Mouse (Mus musculus) layer of hippocampus, adult 8-10 months (tissue): Measurements from ENCODE around the gene Dync1li2. TPM values are rescaled to one million over a fixed set of nuclear protein-coding genes. Genes with fewer than 3 reads are reported as not detected.
A peak's percentile ranks its signal among the peaks of the same experiment; 100 is the strongest.

Experiments used
- DNase-seq, 2 experiments: peaks; one replicate each; pipeline ENCODE4 v3.0.0; 2022; ENCODE audit warnings: low spot score in 2 of 2
- total RNA-seq, 4 experiments: library from RNA; stranded (reverse); gene quantifications; 2 replicates each; pipeline ENCODE4 v1.2.4; 2022

Gene Dync1li2
- total RNA-seq, 4 experiments from 2014 or later = 230 to 304 (median 242) TPM

- DNase-seq = no peak
These were observed 28.6 kb downstream of the Dync1li2 start for GRCm38 (mm10) chr8:104414204-104414603.

DNA sequence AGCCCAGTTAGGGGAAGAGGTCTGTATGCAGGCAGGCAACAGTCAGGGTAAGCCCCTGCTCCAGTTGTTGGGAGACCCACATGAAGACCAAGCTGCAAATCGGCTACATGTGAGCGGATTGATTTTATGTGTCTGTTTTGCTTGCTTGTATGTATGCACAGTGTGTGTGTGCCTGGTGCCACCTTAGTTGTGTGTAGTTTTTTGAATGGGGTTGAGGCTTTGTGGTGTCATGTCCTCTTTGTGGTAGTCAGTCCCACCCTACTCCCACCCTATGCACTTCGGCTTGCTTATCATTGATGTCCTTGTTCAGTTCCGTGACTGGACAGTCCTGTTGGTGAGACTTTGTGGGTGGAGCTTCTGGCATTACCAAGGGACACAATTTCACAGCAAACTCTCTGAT lies 29.1 kb downstream of the Dync1li2 start:
- DNase-seq = no peak

DNA sequence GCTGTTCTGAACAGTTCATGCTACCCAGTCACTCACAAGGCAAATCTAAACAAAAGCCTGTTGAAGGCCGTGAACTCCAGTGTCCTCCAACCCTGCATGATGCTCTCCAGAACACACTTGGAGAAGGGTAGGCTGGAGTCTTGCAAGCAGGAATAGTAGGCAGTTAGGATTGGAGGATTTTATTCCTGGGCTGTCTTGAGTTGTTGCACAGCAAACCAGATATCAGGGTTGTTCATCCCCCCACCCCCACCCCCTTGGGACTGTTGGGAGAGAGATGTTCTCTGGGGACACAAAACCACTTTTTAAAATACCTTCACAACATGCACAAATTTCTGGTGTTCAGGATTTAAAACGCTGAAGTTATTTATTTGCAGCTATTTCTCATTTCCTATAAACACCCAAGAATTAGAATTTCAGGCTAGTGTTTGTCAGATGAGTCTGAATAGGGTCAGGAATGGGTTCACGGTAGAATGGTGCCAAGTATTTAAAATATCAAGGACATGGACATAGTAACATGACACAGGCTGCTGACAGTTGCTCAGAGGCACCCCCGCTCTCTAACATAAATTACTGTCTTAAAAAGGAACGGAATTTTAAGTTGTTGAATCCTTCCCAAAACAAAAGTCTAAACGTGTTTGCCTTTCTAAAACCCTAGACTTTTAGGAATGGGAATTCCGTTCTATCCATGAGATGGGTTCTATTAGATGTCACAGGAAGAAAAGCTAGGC lies 29.9 kb downstream of the Dync1li2 start:
- no peak for DNase-seq

GRCm38 (mm10) chr8:104411972-104412371 lies 30.9 kb downstream of the Dync1li2 start:
- no peak for DNase-seq

GRCm38 (mm10) chr8:104411468-104411867 lies 31.4 kb downstream of the Dync1li2 start:
- peak; percentile 69 to 71 for DNase-seq

DNA sequence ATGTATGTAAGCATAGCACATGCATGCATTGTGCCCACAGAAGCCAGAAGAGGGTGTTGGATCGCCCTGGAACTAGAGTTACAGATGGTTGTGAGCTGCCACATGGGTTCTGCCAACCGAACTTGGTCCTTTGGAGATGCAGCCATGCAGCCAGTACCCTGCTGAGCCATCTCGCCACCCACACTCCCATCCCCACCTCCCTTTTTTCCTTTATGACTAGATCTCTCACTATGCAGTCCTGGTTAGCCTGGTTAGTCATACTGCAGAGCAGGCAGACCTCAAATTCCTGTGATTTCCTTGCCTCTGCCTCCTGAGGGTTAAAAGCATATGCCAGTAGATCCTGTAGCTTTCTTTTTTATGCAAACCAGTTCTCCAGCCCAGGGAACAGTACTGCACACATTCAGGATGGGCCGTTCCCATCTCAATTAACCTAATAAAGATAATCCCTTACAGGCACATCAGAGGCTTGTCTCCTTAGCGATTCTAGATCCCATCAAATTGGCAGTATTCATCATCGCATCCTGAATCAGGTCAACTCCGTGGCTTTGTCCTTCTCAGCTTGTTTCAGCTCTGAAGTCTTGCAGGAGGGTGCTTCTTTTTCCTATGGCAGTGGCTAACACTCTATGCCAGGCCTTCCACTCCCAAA lies 32.1 kb downstream of the Dync1li2 start:
- DNase-seq = peak in 1 of 2 experiments; percentile 37

GRCm38 (mm10) chr8:104408328-104409110 lies 34.3 kb downstream of the Dync1li2 start:
- no peak for DNase-seq

- no peak for DNase-seq
These were observed 36.3 kb downstream of the Dync1li2 start for GRCm38 (mm10) chr8:104406340-104407128.

GRCm38 (mm10) chr8:104405430-104406187 lies 37.2 kb downstream of the Dync1li2 start:
- no peak for DNase-seq

DNA sequence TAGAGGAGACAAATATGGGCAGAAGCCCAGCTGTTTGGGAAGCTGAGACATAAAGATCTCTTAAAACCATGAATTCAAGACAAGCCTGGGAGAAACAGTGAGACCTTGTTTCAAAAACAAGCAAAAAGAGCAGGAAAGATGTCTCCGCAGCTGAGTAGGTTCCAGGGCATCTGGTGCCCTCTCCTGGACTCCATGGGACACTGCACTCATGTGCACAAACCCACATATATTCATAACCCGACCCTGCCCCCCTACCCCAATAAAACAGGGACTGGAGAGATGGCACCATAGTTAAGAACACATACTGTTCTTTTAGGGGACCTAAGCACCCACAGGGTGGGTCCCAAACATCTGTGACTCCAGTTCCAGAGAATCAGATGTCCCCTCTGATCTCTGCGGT lies 39.3 kb downstream of the Dync1li2 start:
- DNase-seq = no peak

DNA sequence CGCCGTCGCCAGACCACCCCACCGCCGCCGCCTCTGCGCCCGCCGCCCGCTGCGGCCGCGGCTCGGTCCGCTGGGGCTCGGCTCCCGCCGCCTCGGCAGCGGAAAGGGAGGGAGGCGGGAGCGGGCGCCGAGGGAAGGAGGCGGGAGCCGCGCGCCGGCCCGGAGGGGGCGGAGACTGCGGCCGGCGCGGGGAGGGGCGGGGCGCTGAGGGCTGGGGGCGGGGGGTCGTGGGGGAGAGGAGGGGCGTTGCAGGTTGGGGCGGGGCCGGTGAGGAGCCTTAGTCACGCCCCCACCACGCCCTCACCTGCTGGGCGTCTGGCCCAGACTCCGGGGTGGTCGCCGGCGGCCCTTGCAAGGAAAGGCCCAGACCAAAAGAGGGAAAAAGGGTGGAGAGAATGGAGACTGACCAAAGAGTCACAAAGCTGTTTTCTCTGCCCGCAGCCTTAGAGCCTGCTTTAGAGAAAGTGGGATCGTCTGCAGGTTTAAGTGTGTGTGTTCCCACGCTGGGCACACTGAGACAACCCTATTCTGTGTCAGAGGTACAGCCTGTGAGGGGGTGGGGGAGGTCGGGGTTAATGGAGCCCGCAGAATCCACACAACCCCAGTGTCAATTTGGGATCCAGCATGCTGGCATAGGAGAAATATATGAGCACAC lies 47.0 kb downstream of the Dync1li2 start, which contains the start of gene Cmtm4:
Gene Cmtm4 (minus strand): TSS at position 105 of the 655 bp plus-strand sequence.
- no peak for DNase-seq

DNA sequence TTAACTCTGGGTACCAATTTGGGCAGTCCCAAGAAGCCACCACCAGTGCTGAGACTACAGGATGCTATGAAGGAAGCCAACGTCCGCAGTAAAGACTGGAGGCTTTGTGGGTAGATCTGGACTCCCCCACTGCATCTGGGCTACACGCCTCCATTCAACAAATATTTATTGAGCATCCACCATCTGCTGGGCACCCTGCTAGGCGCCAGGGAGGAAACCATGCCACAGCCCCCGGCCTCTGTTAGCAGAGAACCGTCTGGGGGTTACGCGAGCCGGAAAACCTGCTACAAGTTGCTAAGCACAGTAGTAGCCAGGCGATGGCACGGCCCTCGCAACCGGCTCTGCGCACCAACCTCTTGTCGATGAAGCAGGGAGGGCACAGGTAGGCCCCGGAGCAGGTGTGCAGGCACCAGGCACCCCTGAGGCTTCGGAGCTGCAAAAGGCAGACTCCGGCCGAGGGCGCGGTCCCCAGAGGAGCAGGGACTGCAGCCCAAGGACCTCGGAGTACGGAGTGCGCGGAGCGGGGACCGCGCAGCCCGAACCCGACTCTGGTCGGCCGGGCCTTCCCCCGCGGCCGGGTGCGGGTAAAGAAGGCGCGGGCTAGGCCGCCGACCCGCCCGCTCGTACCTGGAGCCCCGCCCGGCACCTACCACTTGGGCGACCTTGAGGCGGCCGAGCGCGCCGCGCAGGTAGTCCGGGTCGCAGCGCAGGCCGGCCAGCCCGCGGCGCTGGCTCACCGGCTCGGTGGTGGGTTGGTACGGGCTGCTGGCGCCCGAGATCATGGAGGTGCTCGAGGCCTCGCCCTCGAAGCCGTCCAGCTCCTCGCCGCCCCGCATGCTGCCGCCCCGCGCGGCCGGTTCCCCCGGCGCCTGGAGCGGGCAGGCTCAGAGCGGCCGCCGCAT lies 47.8 kb downstream of the Dync1li2 start:
- DNase-seq = peak in 1 of 2 experiments; percentile 52

- DNase-seq = no peak
These were observed 49.1 kb downstream of the Dync1li2 start for GRCm38 (mm10) chr8:104393767-104394166.

DNA sequence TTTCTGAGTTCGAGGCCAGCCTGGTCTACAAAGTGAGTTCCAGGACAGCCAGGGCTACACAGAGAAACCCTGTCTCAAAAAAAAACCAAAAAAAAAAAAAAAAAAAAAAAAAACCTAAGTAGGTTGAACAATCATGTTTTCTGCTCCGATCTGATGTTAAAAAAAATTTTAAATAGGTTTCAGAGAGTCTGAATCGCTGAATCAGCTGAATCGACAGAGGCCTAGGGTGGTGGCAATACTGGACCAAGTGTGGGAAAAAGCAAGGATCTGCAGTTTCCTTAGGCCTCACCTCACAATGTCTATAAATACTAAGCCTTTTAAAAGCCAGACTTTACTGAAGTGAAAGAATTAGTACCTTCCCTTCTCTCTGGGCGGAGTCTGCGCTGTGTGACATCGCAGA lies 49.7 kb downstream of the Dync1li2 start:
- DNase-seq = no peak

- DNase-seq = no peak
These were observed 52.6 kb downstream of the Dync1li2 start for GRCm38 (mm10) chr8:104390245-104390644.

- no peak for DNase-seq
These were observed 54.9 kb downstream of the Dync1li2 start for GRCm38 (mm10) chr8:104387980-104388379.

- no peak for DNase-seq
These were observed 55.3 kb downstream of the Dync1li2 start for GRCm38 (mm10) chr8:104387501-104387900.

DNA sequence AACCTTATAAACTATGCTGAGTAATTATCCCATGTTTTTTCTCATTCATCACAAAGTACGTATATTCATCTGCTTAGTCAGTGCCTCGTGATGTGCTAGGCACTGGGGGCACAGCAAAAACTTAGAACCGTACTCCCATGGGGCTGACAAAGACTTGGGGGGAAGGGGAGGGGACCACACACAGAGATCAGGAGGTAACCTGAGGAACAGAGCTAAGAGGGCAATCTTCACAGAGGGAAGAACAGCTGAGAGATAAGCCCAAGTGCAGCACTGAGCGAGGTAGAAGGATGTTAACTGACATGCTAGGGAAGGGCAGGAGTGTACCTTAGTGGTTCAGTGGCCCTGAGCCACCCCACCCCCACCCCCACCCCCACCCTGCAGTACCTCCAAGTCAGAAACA lies 56.2 kb downstream of the Dync1li2 start:
- no peak for DNase-seq

GRCm38 (mm10) chr8:104383977-104384376 lies 58.9 kb downstream of the Dync1li2 start:
- DNase-seq = no peak
